Mouse (Mus musculus): Measurements from ENCODE around the gene Clca4a. TPM values are rescaled to one million over a fixed set of nuclear protein-coding genes. Genes with fewer than 3 reads are reported as not detected.
A peak's percentile ranks its signal among the peaks of the same experiment; 100 is the strongest.
"Not testable (repeated sequence)": the region's sequence is repeated elsewhere in the genome, so short reads cannot be mapped to it uniquely, and the experiment has no call there.

Gene Clca4a
- total RNA-seq (2014; fragmentation: Nextera tagmentation) (not detected in 2 replicates), total RNA-seq (2017) (not detected in 2 replicates)

DNA sequence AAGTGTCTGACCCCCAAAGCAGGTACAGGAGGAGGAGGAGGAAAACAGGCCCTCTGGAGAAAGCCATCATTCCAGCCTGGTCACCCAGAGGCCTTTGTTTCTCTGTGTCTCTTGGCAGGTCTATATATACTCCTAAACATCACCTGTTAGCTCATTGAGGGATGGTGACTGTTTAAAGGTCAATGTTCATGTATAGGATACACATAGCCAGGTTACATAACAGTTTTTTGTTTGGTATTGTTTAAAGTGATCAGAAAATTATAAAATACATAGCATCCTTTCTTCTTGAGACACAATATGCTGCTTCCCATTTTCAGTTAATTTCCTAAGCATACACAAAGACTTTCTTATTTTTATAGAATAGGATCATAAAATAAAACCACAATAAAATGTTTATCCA lies at the start of gene Clca4a:
TSS of gene Clca4a (minus strand) at position 101 of the 400 bp plus-strand sequence.
- ATAC-seq (replicated peaks; ENCODE audit: poor library complexity, severe bottlenecking): no peak

DNA sequence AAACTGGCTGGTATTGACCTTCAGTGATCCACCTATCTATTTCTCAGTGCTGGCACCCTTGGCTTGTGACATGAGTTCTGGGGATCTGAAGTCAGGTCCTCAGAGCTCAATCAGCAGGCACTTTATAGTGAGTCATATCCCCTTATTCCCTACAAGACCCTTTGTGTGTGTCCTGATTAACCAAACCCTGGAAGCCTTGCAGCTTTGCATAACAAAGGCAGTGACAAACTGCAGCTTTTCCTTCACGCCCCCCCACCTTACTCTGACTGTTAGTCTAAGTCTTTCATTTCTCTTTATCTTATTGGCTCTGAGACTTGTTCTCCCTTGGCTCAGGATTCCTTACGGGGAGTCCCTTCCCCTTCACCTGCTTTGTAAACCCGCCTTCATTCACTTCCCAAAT lies 43.0 kb upstream of the Clca4a start:
- ATAC-seq (replicated peaks; ENCODE audit: poor library complexity, severe bottlenecking): no peak

DNA sequence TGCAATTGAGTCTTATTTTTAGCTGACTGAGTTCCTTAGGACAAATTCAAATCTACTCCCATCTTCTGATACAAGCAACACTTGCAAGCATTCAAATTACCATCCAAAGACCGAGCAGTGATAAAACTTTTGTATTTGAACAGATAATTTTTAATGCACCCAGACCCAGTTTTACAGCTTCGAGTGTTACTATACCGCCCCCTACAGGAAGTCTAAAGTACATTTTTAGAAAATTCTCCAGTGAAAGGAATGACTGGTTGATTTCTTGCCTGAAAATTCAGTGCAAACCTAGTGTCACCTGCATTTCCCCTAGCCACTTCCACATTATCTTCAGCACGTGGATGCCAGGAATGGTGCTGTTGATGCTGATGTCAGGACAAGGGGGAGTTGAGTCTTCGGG lies 29.6 kb upstream of the Clca4a start:
- ATAC-seq (replicated peaks; ENCODE audit: poor library complexity, severe bottlenecking): no peak

DNA sequence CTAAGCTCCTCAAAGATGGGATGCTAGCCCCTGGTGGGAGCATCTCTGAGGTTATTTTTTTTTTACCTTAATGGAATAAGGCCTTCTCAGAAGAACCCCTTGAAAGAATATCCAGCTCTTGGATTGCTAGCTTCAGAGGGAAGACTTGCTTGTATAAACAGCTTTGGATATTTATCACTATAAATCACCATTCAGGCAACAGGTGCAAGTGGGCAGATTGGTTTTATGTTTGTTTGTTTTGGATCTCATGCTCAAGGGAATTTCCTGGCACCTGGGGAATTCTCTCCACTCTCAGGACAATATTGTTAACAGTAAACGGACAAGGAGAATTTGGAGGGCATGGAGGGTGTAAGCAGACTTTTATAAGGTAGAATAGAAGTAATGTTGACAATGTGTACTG lies 26.1 kb upstream of the Clca4a start:
- no peak for ATAC-seq (replicated peaks; ENCODE audit: poor library complexity, severe bottlenecking)

DNA sequence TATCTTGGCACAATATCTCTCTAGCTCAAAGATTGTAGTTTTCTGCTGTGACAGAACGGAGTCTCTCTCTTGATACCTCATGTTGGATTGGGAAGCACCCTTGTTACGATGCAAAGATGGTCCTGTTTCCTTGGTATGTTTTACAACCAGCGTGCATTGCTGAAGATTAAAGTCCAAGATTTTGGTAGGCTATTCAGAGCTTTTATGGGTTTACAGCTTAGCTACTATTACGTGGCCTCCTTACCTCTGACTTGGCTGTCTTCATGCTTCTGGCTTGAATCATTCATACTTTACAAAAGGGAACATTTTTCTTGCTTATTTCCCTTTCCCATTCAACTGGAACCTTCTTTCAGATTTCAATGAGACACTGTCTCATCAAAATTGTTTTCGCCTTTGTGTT lies 18.2 kb upstream of the Clca4a start:
- no peak for ATAC-seq (replicated peaks; ENCODE audit: poor library complexity, severe bottlenecking)

DNA sequence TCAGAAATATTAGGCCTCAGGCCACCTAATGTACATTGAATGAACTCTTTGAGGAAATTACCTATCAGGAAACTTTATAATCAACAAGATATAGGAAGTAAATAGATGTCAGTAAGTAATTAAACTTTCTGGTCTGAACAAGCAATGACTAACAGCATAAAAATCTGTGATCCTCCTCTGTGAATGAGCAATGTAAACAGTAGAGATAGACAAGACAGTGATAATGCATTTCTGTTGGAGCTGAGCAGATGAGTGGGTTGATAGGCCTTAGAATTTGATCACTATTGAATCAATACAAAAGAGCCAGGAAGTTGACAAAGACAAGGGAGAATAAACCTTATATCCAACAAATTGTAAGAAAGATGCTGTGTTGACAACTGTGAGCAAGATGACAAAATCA lies 17.8 kb upstream of the Clca4a start:
- no peak for ATAC-seq (replicated peaks; ENCODE audit: poor library complexity, severe bottlenecking)

DNA sequence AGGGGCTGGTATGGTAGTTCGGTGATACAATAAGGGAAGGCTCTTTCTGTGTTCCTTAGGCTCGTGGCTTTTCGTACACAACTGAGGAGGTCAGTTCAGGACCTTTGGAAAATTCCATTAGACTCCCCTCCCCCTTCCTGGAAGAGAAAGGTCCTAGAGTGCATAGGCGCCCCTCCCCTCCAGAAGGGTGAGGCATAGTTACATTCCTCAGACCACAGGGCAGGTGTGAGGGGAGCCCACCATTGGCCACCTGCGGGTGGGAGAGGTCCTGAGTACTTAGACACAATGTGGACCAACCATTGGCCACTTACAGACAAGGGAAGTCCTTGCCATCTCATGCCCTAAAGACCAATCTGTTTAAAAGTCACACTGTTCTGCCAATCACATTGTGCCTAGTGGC lies 11.0 kb upstream of the Clca4a start:
- ATAC-seq (replicated peaks; ENCODE audit: poor library complexity, severe bottlenecking): no peak

DNA sequence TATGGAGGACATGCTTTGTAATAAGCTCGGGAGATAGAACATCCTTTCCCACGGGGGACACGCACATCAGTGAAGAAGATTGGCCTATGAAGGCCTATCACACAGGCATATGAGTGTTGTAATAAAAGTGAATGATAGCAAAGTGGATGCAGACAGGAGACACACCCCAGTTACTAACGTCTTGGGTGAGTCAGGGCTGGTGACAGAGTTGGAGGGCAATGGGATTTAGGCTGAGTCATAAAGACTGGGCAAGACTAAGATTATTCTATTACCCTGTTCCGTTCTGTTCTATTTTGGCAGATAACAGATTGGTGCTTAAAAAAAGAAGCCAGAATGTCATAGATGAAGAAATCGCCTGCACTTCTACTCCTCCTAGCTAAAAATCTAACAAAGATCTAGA lies 5.7 kb upstream of the Clca4a start:
- ATAC-seq (replicated peaks; ENCODE audit: poor library complexity, severe bottlenecking): no peak

DNA sequence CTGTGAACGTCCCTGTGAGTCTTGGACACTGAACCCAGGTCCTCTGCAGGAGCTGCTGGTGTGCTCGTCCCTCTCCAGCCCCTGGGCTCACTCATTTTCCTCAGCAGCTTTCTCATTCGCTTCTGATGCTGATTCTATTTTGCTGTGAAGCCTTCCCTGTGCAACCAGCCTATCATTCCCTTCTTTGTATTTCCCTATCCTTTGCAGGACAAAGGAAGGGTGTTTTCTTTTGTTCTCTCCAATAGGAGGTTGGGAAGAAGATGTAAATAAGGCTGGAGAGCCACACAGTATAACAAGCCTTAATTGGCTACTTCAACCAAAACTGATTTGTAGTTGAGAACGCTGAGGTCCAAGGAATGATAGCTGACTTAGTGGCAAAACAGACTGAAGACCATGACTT lies 2.8 kb upstream of the Clca4a start:
- ATAC-seq (replicated peaks; ENCODE audit: poor library complexity, severe bottlenecking): no peak

DNA sequence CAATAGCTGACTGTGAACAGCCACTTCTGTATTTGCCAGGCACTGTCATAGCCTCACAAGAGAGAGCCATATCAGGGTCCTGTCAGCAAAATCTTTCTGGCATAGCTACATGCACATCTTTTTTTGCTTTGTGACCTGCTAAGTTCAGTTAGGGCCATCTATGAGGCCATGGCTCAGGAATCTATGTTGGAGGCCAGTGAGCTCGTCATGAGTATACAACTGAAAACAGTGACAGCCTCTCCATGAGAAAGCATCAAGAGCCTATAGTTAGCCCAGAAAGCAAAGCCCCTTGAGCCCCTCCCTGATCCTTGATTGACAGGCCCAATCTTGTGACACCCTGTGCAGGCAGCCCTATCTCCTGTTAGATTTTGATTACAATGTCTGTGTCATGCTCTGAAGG lies 1.2 kb upstream of the Clca4a start:
- no peak for ATAC-seq (replicated peaks; ENCODE audit: poor library complexity, severe bottlenecking)

DNA sequence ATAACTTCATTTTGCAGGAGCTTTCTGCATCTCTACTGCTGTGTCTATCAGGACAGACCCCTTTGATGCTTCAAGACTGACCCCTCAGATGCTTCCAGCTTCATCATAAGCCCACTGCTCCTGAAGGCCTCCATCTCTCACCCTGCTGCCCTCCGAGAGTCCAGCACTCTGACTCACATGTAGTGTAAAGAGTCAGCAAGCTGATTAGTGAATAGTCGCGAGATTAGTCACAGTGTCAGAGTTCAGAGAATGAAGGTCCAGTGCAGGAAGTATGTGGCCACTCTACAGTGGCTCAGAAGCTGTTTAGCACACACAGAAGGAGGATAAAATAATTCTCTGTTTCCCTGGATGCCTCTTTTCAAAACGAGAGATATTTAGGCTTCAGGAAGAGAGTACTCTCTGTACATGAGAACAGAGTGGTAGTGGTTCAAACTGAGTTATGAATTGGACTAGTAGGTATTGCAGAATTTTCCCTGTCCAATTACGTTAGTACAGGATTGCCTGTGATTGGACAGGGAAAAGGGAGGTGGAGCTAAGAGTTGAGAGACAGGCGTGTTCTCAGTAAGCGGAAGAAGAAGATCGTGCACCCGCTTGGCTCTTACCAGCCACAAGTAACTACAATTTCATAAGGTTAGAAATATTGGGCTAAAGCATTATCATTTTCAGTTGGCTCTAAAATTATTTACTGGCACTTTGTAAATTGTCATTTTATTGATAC lies 3.1 kb downstream of the Clca4a start:
- no peak for ATAC-seq (replicated peaks; ENCODE audit: poor library complexity, severe bottlenecking)

DNA sequence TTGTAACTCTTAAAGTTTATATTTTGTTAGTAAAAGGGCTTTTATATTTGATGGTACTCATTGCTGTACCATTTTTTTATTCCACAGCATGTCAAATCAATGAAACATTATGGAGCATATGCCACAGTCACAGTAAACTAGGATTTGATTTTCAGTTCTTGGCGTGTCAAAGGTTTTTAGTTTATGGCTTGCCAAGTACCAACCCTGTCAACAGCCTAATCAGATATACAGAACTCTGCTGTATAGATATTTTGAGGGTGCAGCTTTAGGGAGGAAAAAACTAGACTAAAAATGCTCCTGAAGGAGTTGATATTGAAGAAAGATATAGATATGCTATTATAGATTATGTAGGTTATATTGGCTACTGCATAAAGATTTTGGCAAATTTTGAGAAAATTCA lies 5.1 kb downstream of the Clca4a start:
- ATAC-seq (replicated peaks; ENCODE audit: poor library complexity, severe bottlenecking): no peak

DNA sequence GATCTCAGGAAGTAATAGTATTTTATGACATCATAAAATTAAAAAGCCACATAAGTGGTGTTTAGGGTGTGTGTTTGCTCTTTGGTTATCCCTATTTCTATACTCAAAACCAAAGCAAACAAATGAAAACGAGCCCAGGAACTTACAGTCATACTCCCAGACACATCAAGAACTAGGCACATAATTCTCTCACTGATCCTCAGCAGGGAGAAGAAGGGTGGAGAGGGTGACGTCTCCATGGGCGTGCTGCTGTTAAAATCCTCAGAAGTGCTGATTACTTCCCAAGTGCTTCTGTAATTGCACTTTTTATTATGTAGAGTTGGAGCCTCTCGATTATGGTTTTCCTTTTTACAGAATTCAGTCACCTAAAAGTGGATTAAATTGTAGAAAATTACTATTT lies 8.8 kb downstream of the Clca4a start:
- ATAC-seq (replicated peaks; ENCODE audit: poor library complexity, severe bottlenecking): no peak

DNA sequence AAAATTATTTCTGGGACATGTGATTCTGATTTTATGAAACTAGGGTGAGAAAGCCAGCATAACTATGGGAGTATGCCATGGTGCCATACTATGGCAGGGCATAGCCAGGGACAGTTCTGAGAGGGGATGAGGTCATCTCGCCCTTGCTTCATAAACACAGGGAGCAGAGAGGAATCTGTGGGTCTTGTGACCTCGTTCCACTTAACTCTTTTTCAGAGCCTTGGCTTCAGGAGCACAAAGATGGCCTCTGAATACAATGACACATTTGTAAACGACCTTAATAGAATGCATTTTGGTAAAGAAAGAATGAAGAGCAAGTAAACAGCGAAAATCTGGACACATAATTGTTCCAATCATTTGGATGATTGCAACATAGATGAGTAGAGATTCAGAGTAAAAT lies 24.0 kb downstream of the Clca4a start:
- no peak for ATAC-seq (replicated peaks; ENCODE audit: poor library complexity, severe bottlenecking)

DNA sequence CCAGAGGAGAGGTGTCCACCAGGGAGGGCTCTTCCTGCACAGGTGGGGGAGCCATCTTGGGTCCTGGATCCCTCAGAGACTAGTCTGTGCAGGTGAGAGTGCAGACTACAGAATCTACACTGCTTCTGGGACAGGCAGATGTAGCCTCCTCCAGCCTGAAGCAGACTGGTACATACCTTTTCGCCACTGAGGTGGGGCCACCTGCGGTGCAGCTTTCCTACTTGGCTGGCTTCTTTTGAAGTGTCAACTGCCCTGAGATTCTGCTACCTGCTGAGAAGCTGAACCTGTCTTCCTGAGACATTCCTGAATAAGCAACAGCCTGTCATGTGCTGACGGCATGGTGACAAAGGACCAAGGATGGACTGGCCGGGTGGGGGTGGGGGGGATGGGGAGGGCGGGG lies 27.5 kb downstream of the Clca4a start:
- ATAC-seq (replicated peaks; ENCODE audit: poor library complexity, severe bottlenecking): not testable (repeated sequence)

DNA sequence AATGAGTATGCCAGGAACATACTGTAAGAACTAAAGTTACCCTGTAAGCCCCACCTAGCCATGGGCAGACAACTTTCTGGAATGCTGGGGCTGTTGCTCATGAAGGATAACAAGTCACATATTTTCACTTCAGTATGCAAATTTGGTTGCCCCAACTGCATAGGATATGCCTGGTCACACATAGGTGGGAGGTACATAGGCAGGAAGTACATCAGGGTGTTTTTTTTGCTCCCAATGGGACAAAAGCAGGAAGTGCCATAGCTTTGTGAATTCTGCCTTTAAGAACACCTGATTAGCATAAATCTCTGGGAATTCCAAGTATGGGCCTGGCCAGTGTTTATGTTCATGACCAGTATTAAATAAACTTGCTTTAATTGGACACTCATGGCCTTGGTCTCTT lies 41.2 kb downstream of the Clca4a start:
- ATAC-seq (replicated peaks; ENCODE audit: poor library complexity, severe bottlenecking): not testable (repeated sequence)

DNA sequence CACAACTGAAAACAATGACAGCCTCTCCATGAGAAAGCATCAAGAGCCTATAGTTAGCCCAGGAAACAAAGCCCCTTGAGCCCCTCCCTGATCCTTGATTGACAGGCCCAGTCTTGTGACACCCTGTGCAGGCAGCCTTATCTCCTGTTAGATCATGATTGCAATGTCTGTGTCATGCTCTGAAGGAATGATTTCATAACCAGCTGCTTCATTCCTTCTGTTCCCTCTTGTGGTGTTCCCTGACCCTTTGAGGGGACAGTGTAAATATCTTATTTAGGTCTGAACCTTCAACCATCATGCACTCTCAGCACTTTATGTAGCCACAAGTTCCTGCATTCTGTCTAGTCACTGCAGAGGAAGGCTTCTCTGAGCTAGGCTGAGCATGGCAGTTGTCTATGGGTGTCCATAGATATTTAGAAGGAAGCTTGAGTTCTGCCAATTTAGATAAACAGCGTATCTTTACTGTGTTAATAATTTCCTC lies 41.8 kb downstream of the Clca4a start:
- peak; percentile 67 for ATAC-seq (replicated peaks; ENCODE audit: poor library complexity, severe bottlenecking)

DNA sequence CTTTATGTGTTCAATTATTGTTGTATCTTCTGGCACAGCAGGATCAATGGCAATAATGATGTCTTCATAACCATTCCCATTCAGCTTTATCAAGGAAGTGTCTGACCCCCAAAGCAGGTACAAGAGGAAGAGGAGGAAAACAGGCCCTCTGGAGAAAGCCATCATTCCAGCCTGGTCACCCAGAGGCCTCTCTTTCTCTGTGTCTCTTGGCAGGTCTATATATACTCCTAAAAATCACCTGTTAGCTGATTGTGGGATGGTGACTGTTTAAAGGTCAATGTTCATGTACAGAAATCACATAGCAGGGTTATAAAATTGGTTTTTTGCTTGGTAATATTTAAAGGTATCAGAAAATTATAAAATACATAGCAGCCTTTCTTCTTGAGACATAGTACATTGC lies 42.5 kb downstream of the Clca4a start, which contains the start of gene Clca4b:
TSS of gene Clca4b (minus strand) at position 195 of the 400 bp plus-strand sequence.
- no peak for ATAC-seq (replicated peaks; ENCODE audit: poor library complexity, severe bottlenecking)

DNA sequence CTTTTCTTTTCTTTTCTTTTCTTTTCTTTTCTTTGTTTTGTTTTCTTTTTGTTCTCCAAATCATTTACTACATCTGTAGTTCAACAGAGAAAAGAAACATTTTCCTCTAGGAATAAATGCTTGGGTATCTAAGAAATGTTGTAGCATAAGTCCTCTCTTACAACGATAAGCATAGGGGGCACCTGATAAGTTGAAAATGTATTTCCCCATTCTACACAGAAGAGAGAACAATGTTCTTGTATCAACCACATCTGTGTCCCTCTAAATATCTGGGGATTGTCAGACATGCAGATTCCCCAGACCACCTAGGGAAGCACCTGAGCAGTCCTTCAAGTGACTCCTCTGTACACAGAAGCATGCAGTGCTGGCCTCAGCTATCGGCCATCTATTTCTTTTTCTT lies 60.8 kb downstream of the Clca4a start:
- no peak for ATAC-seq (replicated peaks; ENCODE audit: poor library complexity, severe bottlenecking)

All from granulocyte monocyte progenitor cell, adult 5-6 weeks (primary cell).